Mouse (Mus musculus): ENCODE results near the gene Samd15.

Samd15 gene

DNA sequence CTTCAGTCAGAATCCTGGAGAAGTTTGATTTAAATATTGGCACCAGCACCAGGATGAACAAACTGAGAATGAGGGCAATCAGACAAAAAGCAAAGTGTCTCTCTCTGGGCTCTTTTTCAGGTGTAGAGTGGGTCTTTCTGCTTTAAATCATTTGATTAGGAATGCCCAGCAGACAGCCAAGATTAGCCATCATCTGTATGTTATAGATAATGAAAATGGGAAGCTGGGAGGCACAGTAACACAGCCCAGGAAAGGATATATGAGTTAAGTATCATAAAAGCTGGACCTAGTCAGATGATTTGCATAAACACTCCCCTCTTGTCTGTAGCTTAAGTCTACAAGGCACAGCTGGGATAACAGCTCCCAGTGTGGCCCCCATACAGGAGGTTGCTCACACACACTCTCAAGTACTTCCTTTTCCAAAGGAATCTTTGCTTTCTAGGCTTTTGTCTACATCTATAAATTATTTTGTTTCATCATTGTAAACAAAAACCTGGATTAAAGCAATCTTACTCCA lies 30.9 kb downstream of the Samd15 start:
- no peak for DNase-seq (ENCODE audit: low read depth)

DNA sequence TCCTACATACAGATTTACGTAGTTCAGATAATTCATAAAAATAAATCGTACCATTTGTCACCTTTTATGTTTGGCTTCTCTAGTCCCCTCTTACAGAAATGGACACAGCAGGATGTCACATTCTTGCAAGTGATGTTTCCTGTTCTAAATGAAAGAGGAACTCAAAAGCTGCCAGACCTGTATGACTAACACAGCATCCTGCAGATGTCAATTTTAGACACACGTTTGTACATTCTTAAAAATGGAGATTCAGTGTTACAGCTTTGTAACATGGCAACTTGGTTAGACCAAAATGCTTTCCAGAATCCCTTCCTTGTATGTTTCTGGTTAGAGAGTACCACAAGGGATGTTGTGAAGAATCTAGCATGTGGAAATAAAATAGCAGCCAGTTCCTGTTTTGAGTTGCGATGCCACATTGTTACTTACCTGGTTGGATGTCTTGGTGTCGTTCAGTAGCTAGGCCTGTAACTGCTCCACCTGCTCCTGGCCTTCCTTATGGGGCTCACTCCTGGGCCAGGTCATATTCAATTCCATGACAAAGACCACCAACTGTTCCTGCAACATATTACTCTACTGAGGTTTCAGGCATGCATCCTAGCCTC lies 37.5 kb downstream of the Samd15 start:
- DNase-seq (ENCODE audit: low read depth), result peak; percentile 80

- no peak for DNase-seq (ENCODE audit: low read depth)
Observed at GRCm38 (mm10) chr12:87238632-87239031, 39.1 kb downstream of the Samd15 start, which contains the start of gene Noxred1. Noxred1 (minus strand) TSS chr12:87238732.

DNA sequence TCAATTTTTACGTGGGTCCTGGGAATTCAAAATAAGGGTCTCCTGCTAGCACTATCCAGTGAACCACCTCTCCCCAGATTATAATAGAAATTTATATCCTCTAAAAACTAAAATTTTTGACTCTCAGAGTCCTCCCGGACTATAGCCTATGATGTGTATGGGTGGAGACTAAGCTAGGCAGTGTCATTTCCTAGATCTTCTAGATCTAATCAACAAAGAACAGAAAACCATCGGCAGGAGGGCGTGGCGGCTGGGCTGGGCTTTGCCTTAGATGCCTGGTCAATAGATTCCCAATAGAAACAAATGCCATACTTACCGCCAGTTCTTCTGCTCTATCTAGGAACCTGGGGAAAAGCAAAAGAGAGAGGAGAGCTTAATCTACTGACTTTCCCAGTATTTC lies 50.6 kb downstream of the Samd15 start:
- no peak for DNase-seq (ENCODE audit: low read depth)

DNA sequence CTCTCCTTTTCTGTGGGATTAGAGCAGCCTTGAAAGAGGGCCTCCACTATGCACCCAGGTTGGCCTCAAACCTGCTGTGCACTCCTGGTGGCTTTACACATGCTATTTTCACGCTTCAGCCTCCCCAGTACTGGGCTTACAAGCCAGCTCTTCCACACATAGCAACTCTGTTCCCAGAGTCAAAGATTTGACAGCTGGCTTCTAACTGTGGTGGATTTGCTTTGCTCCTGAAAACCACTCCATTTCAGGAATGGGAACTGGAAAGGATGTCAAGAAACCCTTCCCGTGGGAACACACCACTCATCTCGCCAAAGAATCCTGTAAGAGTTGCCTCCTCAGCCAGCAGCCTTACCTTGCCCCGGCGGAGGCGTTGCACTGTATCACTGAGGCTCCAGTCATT lies 54.4 kb downstream of the Samd15 start:
- no peak for DNase-seq (ENCODE audit: low read depth)

DNA sequence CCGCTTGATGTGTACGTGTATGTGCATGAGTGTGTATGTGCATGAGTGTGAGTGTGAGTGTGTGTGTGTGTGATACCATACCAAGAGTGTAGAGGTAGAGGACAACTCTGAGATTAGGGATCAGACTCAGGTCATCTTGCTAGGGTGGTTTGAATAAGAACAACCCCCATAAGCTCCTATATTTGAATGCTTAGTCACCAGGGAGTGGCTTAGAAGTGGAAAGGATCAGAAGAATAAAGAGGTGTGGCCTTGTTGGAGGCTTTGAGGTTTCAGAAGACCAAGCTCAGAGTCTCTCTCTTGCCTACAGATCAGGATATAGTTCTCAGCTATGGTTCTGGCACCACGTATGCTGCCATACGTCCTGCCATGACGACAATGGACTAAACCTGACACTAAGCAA lies 57.1 kb downstream of the Samd15 start:
- DNase-seq (ENCODE audit: low read depth), result peak; percentile 66

DNA sequence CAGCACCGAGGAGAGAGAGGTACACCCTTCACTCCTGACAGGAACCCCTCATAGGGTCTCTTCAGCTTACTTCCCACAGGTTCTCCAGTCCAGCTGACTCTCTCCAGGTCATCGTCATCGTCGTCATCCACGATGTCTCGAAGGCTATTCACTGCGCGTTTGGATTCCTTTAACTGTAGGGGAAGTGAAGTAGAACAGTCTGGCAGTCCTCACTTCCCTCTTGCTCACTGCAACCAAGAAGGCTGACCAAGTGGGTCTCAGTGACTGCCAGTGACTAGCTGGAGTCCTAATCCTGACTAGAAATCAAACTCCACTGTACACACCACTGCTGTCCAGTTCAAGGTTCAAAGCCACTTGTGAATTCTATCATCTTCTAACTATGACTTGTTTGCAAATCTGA lies 61.0 kb downstream of the Samd15 start:
- no peak for DNase-seq (ENCODE audit: low read depth)

Data from 416B (cell line).